Mouse (Mus musculus) MEL (cell line): ENCODE data around the gene Fkbp14.

Source experiments
- BHLHE40 ChIP-seq: IDR thresholded peaks from 2 replicates; pipeline ENCODE4 v1.6.1; 2012; ENCODE audit warnings: low read depth, mild to moderate bottlenecking, inconsistent platforms, low read length, improper control_type of control experiment, borderline replicate concordance
- CHD2 ChIP-seq: IDR thresholded peaks from 2 replicates; pipeline ENCODE4 v1.6.1; 2011; ENCODE audit warnings: low read length, improper control_type of control experiment
- CTCF ChIP-seq, 3 experiments: IDR thresholded peaks in 2 of 3; conservative IDR thresholded peaks in 1 of 3; 2 replicates each; pipeline ENCODE4 v1.5.1; 2011 to 2012; ENCODE audit warnings: low read length in 3 of 3, low read depth in 2 of 3, mild to moderate bottlenecking in 2 of 3, improper control_type of control experiment in 1 of 3, inconsistent platforms in 1 of 3, mixed read lengths in 1 of 3, moderate library complexity in 1 of 3; ENCODE audit not compliant: control insufficient read depth in 1 of 3, insufficient read depth in 1 of 3, poor library complexity in 1 of 3, severe bottlenecking in 1 of 3
- EP300 ChIP-seq, 2 experiments: IDR thresholded peaks; 2 replicates each; pipeline ENCODE4 v1.6.1; 2011; ENCODE audit warnings: improper control_type of control experiment in 2 of 2, low read length in 2 of 2, low read depth in 1 of 2, mild to moderate bottlenecking in 1 of 2
- HCFC1 ChIP-seq: IDR thresholded peaks from 2 replicates; pipeline ENCODE4 v1.6.1; 2012; ENCODE audit warnings: low read depth, mild to moderate bottlenecking, inconsistent platforms, low read length, improper control_type of control experiment, moderate library complexity
- KAT2A ChIP-seq: conservative IDR thresholded peaks from 2 replicates; pipeline ENCODE4 v1.6.1; 2012; ENCODE audit warnings: low read depth, low read length, improper control_type of control experiment, inconsistent platforms
- MAFK ChIP-seq: IDR thresholded peaks from 2 replicates; pipeline ENCODE4 v1.6.1; 2011; ENCODE audit warnings: low read depth, mild to moderate bottlenecking, low read length, improper control_type of control experiment, borderline replicate concordance
- MAZ ChIP-seq: IDR thresholded peaks from 2 replicates; pipeline ENCODE4 v1.6.1; 2012; ENCODE audit warnings: low read depth, mild to moderate bottlenecking, inconsistent platforms, low read length, improper control_type of control experiment
- MEF2A ChIP-seq: IDR thresholded peaks from 2 replicates; pipeline ENCODE4 v1.6.1; 2014; ENCODE audit warnings: low read depth, mild to moderate bottlenecking, inconsistent platforms, low read length, improper control_type of control experiment; ENCODE audit not compliant: poor library complexity, insufficient replicate concordance, severe bottlenecking; ENCODE audit errors: extremely low read depth
- POLR2A ChIP-seq, 2 experiments: IDR thresholded peaks; 2 replicates each; pipeline ENCODE4 v1.6.1; 2011 to 2012; ENCODE audit warnings: low read length in 2 of 2, mild to moderate bottlenecking in 2 of 2, control low read depth in 1 of 2, improper control_type of control experiment in 1 of 2, low read depth in 1 of 2, moderate library complexity in 1 of 2; ENCODE audit not compliant: control insufficient read depth in 1 of 2, insufficient read depth in 1 of 2, poor library complexity in 1 of 2
- SIN3A ChIP-seq: IDR thresholded peaks from 2 replicates; pipeline ENCODE4 v1.6.1; 2012; ENCODE audit warnings: low read length, improper control_type of control experiment, inconsistent platforms
- USF1 ChIP-seq: IDR thresholded peaks from 2 replicates; pipeline ENCODE4 v1.6.1; 2014; ENCODE audit warnings: low read depth, mild to moderate bottlenecking, inconsistent platforms, low read length, improper control_type of control experiment, moderate library complexity
- ZC3H11A ChIP-seq: IDR thresholded peaks from 2 replicates; pipeline ENCODE4 v1.6.1; 2012; ENCODE audit warnings: low read depth, mild to moderate bottlenecking, inconsistent platforms, low read length, improper control_type of control experiment

GRCm38 (mm10) chr6:54552721-54553413 is 44.2 kb downstream of the Fkbp14 start:
- TF ChIP-seq CTCF (IDR thresholded peaks at IDR 0.05 in 2 of 3, conservative IDR thresholded peaks at IDR 0.05 in 1 of 3; ENCODE audit: control insufficient read depth in 1 of 3, insufficient read depth in 1 of 3, low read depth in 2 of 3, low read length in 3 of 3, poor library complexity in 1 of 3, severe bottlenecking in 1 of 3) (no peak), USF1 (no peak), SIN3A (no peak), MAFK (no peak), MEF2A (no peak), EP300 (IDR thresholded peaks at IDR 0.05; ENCODE audit: low read depth in 1 of 2, low read length in 2 of 2) (no peak), POLR2A (IDR thresholded peaks at IDR 0.05; ENCODE audit: control insufficient read depth in 1 of 2, insufficient read depth in 1 of 2, low read depth in 1 of 2, low read length in 2 of 2, poor library complexity in 1 of 2) (no peak), KAT2A (no peak), ZC3H11A (no peak), MAZ (no peak), BHLHE40 (no peak), HCFC1 (no peak), CHD2 (no peak)
